Mouse (Mus musculus) layer of hippocampus, adult 11-12 months (tissue): ENCODE measurements at regions not wholly inside any gene's neighbourhood (a gene's known extent, or its start where the extent isn't known, plus 50 kb on each side); places are given as distances from the start of the nearest gene placed in this dataset.
A peak's percentile ranks its signal among the peaks of the same experiment; 100 is the strongest.

ENCODE experiments used
- DNase-seq: peaks from one replicate; pipeline ENCODE4 v3.0.0; 2022; ENCODE audit warnings: low spot score

DNA sequence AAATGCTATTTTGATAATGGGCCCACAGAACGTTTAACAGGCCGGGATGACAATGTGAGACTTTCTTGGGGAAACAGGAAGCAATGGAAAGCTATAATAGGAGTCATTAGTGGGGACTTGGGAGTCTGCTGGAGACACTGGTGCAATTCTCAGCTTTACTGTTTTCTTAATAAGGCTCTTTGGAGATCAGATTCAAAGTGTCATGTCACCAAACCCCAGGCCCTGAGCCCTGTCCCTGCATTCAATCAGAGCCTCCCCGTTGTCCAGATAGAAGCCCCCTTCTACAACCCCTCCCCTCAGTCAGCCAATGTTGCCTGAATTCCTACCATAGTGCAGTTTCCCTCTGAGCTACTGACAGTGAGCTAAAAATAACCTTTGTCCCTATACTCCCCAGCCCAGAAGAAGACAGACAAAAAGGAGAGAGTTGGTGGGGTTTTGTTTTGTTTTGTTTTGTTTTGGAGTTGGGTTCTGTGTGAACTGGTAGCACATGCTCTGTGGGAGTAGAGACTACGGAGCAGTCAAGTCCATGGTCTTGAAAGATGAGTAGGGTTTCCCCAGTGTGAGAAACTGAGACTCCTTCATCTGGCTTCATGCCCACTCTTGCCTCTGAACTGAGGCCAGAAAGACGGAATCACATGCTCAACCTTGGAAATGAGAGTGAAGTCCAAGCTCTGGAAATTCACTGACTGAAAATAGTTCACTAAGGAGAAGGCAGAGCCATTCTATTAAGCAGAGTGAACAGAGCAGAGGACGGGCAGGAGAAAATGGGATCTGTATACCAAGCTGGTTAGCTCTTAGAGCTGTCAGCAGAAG lies 267.3 kb downstream of the Gm826 start:
- peak; percentile 36 for DNase-seq

DNA sequence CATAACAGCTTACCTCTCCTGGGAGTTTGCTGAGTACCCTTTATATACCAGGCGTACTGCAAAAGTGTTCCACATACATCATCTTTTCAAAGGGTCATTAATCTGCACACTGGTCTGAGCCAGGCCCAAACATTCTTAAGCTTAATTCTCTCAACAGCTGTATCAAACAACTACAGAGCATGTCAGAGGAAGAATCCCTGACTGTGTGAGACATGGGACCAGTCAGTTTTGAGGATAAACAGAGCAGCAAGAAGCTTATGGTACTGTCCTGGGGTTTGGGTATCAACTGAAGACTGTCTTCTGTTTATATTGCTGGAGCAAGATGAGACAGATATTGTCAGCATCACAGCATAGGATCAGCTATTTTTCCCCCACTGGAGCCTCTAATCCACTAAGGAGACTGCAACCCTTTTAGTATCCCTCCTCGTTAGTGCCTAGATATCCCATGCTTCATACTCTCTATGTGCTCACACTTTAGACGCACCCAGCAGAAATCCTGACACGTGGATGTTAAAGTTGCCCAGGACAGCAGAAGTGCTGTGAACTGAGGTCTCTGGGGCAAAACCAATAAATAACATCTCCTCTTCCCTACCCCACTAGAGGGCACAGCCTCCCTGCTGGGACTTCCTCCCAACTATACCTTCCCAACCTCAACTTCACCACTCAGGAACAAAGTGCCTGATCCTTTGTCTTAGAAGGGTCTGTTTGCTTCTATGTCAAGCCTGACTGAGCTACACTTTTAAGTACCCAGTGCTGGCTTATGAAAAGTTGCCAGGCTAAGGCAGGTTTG lies 271.6 kb downstream of the Gm826 start:
- DNase-seq: peak; percentile 20

DNA sequence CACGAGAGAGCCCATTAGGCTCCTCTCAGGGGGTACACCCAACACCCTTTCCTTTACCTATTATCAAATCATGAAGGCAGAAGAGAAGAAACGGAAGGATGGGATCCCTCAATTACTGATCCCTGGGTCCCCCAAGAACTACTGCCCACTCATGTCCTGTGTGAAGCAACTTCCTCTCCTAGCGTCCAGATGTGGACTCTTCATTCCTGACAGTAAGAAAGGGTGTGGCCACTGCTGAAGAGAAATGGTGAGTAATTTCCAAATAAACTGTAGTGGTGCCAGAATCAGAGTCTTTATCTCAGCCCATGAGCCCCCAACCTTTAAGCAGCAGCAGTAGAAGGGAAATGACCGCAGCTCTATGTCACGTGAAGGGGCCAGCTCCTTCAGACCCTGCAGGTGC lies 273.9 kb downstream of the Gm826 start:
- no peak for DNase-seq

DNA sequence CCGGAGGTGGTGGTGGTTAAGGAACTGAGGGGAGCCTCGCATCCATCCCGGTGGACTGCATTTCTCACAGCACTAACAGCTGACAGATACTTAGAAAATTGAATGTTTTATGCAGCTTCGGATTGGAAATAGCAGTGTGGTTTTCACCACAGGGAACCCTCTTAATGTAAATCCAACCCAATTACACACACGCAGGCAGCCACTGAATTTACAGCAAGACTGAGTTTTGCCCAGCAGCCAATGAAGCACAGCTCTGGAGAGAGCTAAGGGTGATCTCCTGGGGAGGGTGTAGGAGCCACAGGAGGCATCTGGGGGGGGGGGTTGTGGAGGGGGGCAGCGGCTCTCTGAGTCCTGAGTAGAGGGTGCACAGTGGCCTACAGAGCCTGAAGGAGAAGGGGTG lies 276.8 kb downstream of the Gm826 start:
- DNase-seq: no peak

DNA sequence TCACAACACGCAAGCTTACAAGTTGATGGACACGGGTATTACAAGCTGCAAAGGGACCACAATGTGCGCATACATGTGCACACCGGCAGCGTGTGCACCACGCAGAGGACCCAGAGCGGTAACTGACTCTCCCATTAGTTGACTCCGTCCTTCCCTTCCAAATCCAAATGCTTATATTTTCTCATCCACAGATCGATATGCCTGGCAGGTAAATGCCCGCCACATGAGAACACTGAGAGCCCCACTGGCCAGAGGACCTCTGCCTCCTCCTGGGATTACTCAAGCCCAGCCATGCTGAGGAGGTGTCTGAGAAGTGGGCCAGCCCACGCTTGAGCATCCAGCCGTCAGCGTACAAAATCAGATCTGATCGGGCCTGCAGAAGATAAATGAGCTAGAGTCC lies 279.6 kb downstream of the Gm826 start:
- no peak for DNase-seq

DNA sequence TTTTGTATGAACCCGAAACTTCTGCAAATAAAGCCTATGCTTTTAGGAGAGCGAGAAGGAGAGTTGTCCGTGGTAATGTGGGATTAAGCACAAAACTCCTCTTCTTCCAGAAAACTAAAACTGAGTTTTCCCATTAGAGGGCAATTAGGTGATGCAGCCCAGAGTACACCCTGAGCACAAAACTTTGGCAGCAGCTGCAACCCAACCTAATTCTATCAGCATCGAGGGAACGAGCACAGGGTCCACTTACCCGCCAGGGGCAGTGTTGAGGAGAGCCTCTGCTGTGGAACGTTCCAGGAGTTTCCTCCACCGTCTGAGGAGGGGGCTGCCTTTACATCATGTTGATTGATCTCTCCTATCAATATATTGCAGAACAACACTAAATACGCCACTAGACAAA lies 285.7 kb downstream of the Gm826 start:
- no peak for DNase-seq

DNA sequence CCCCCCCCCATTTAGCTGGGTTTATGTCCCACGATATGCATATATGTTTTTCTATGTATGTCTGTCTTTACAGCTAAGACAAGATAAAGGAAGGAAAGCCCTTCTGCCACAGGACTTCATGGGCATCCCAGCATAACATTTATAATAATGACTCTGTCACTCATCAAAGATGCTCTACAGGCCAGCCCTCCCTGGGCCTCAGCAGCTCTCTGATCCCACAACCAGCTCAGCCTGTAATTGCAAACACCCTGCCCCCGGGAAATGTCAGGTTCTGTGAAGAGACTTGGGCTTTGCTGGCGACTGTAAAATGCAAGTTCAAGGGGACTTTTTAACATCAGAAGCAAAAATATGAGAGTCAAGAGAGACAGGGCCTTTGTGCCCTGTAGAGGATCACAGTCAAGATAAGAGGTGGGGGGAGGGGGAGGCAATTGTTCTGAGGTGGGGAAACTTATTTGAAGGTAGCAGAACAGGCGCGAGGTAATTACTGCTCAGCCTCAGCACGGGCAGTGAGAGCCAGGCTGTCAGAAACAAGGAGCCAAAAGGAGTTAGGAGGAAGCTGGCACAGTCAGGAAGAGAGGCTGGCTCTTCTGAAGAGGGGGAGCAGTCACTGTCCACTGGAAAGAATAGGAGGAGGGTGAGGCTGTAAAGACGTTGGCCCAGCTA lies 286.9 kb downstream of the Gm826 start:
- no peak for DNase-seq

DNA sequence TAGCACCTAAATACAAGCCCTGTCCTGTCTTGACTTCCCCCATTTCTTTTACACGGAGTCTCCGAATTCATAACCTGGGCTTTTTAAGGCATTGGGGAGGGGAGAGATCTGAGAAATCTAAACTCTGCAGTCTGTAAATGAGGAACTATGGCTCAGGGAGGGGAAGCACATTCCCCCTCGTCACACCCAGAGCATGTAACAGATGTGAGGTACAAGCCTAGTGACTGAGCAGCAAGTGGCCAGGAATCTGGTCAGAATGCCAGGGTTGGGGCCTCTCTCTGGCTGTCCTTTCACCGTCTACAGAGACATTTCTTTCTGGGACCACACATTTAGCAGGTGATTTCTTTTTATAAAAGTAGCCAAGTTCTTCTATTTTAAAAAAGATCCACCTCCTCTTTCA lies 289.4 kb downstream of the Gm826 start:
- DNase-seq: peak; percentile 15

DNA sequence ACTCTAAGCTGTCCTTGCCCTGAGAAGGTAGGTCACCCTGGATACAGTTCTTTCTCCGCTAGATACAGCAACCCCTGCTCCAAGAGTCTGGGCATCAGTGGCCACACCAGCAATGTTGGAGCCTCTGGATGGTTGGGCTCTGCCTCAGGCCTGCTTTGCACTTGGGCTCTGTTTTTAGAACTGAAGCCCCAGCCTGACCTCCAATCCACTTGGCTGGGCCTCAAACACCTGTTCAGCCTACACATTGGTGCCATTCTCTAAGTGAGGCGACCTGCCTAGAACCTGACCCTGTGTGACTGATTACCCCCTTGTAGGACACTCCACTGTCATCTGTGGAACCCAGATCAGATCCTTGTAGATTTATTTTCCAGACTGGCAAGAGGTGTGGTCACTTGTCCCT lies 289.8 kb downstream of the Gm826 start:
- DNase-seq: no peak

DNA sequence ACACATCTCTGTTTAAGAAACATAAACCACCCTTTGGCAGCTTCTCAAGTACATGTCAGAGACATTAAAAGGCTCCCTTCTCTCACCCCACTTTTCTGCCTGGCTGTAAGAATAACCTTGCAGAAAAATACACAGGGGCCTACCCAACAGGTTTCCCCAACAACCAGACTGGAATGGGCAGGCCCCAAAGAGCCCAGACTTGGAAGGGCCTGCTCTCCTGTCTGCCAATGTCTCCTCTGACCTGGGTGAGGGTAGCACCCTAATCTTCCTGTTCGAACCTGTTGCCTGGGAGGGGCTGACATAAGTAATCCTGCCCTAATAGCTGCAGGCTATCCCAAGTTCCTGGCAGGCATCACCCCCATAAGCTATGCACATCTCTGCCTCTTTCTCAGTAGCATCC lies 304.5 kb downstream of the Gm826 start:
- DNase-seq: no peak

DNA sequence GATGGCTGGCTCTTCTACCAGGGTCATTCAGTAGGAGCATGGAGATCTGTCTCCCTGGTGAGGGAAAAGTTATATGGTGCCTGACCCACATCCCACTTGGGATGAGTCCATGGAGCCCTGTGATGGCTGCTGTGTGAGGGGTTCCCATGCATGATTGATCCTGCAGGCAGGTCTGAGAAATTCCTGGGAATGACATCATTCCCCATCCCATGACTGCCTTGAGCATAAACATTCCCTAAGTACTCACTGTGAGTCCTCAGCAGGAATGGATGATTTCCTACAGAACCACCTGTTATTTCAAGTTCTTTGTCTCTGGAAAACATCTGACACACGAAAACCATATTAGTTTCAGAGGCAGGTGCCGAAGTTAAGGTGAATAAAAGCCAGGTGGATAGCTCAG lies 305.5 kb downstream of the Gm826 start:
- DNase-seq: no peak

DNA sequence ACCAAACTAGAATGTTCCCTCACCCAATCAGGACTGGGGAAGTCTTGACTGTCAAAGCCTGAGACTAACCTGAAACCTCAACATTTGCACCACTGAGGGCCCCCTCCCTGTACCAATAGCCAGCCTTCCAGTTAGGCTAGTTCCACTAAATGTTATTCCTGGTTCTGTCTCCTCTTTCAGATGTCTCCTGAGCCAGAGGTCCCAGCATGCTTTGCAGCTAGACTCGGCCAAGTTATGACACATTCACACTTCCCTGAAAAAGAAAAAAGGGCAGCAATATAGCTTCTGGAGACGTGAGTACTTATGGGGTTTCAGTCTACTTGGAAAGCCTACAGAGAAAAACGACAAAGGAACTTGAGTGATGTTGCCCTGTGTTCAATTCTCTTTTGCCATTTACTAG lies 308.1 kb downstream of the Gm826 start:
- DNase-seq: no peak

DNA sequence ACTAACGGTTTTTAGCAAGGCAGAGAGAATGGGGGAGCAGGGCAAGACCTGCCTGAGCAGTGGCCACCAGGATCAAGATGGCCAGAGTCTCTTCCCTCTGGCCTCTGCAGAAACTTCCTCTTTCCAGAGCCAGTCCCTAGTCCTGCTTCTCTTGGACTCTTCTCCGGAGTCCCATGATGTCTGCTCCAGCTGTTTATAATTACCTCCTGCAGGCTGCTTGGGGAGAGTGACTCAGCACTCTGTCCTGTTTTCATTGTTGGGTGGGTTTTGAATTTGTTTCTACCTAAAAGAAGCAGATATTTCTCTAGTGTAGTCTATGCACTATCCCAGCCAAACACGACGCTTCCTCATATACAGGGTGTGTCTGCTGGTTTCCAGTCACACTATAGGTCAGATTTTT lies 312.4 kb downstream of the Gm826 start:
- DNase-seq: no peak

DNA sequence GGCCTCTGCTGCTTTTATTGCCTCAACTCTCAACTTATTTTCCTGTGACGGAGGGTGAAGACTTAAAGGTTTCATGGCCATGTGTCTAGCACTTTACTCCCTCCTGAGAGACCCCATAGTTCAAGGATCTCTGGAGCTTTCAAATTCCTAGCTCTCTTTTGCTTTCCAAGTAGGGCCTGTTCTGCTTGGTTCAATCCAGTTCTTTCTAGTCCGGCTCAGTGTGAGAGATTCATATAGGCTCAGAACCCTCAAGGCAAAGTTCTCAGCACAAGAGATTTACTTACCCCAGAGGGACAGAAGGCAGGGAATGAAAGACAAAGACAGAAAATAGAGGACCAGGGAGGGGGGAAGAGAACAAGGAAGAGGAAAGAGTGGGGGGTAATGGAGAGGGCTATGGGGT lies 313.1 kb downstream of the Gm826 start:
- DNase-seq: no peak

DNA sequence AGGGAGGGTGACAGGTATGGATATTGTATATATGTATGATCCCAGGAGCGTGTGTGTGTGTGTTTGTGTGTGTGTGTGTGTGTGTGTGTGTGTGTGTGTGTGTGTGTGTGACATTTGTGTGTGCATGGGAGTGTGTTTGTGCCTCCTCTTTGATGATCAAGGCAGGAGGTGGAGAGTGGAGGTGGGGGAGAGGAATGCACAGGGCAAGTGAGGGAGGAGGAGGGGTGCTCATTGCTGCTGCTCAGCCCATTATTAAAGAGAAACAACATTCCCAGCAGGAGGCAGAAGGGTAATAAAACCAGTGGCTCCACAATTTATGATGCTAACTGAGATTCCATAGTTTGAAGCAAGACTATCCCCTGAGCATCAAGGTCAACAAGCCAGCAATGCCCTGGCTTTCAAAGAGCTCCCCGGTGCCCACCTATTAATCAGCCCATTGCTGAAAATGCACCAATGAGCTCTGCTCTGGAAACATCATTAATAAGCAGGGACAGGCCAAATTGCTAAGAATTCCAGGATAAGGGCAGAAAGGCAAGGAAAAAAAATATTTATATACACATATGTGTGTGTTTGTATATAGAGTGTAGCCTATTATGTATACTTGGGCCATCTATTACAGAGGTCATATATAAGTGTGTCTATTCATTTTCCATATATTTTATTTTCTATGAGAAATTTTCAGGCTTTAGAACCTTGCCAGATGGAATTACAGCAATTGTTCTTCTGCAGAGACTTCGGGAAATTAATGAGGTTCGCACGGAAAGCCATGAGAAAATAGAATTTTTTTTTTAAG lies 316.7 kb downstream of the Gm826 start:
- DNase-seq: no peak

DNA sequence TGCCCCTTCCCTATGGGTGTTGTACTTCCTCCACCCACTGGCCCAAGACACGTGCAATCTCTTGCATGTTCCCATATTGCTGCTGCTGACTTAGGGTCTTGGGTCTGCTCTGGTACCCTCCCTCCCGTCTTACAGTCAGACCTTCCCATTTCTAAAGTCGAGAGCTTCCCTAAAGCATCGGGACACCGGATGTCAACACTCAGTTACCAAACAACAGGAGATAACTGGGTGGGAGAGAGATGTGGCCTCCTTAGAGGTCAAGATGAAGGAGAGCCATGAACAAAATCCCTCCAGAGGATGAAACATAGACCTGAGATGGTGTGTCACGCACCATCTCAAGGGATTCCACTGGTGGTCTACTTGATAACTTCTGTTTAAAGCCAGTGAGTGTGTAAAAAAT lies 322.5 kb downstream of the Gm826 start:
- DNase-seq: no peak

DNA sequence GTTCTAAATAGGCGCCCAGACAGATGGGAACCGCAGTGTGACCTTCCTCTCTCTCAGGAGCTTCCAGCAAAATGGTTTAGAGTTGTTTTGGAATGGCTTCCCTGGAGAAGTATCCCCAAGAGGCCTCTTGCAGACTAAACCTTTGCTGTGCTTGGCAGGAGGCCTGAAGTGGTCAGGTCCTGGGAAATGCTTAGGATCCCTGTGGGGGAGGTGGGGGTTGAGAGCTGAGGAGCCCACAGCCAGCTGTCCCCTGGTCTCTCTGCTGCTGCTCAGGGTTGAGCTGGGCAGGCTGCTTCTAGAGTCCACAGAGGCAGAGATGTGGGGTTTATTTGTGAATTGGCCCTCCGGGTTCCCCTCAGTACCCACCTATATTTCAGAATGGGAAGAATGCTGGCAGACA lies 331.3 kb downstream of the Gm826 start:
- DNase-seq: peak; percentile 6

DNA sequence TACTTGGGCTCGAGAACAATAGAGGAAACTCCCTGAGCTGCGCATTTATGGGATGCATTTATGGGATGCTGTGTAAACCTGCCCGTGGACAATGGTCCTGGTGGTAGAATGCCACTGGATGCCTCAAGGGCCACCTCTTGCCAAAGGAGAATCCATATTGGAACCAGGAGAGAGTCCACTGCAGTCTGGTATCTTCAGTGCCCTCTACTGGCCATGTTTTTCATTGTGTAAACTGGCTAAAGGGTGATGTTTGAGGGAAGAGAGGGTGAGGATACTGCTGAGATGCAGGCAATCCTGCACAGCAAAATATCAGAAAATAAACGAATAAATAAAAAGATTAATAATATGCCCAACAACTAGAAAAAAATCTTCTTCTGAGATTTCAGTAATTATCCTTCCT lies 333.5 kb downstream of the Gm826 start:
- peak; percentile 37 for DNase-seq

DNA sequence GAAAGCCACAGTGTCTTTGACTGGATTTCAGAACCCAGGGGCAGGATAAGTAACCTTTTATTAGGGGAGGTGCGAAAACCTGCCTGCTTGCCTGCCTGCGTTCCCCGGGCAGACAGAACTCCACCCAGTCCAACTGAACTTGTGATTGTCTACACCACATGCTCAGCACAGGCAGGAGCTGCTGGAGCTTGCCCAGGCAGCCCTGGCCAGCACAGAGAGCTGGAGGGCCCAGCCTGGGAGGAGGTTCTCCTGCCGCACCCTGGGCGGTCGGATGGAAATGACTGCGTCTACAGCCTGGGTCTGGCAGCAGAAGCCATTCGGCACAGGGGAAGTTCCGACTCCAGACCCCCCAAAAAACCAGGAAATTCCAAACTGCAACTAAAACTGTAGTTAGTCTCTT lies 336.6 kb downstream of the Gm826 start:
- DNase-seq: no peak

DNA sequence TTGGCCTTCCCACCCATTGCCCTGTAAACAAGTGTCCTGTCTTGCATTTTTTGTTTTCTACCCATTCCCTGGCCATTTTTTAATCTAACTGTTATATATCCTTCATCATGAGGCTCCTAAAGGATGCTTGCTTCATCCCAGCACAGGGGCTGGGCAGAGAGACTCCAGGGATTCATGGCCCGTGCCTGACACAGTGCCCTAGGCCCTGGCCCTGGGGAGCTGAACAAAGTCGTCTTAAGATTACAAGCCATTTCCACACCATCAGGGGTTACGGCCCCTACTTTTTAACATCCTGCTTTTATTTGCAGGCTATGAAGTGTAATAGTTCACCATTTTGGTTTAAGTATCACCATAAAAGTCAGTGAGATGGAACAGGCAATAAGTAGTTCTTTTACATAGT lies 339.5 kb downstream of the Gm826 start:
- no peak for DNase-seq

DNA sequence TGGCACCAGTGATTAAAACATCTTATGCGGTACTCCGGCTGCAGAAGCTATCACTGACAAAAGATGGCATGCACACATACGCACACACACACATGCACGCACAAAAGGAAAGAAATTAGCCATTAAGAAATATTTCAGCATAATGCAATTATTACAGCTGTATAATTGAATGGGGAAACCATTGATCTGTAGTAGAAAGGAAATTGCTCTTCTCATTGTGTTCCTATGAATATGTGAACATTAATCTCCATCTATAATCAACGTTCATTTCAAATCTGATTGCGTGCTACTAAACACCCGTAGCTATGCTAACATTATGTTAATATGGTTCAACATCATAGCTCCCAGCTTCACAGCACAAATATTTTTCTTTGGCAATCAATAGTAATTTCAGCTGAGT lies 347.2 kb downstream of the Gm826 start:
- DNase-seq: no peak

DNA sequence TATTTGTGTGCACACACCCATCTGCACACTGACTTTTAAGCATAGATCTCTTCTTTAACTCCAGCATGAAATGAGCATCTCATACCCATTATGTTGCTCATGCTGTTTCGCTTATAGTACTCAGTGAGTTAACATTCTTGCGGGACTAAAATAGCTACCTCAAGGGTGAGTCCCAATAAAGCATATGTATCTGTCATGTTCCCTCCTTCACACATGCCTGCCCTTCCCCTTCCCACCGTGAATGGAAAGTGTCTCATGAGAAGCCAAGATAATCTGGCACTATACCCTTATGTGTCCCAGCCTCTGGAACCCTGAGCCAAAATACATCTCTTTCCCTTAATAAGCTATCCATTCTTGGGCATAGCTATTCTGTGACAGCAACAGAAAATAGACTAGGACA lies 352.3 kb downstream of the Gm826 start:
- DNase-seq: no peak
